Mouse (Mus musculus): ENCODE measurements around the gene C2cd5. TPM values are rescaled to one million over a fixed set of nuclear protein-coding genes. Genes with fewer than 3 reads are reported as not detected.
"Not testable (repeated sequence)": the region's sequence is repeated elsewhere in the genome, so short reads cannot be mapped to it uniquely, and the experiment has no call there.

Gene C2cd5
- total RNA-seq, 2 experiments from 2014 or later: 66.6 to 77.6 TPM

- not testable (repeated sequence) for DNase-seq (ENCODE audit: low spot score in 2 of 2)
Observed at GRCm38 (mm10) chr6:142986706-142987105, 113.2 kb downstream of the C2cd5 start.

- not testable (repeated sequence) for DNase-seq (ENCODE audit: low spot score in 2 of 2)
Observed at GRCm38 (mm10) chr6:142985561-142986238, 114.2 kb downstream of the C2cd5 start.

GRCm38 (mm10) chr6:142979665-142980660 lies 120.0 kb downstream of the C2cd5 start:
- DNase-seq (ENCODE audit: low spot score in 2 of 2): no peak

- DNase-seq (ENCODE audit: low spot score in 2 of 2): no peak
Observed at GRCm38 (mm10) chr6:142977221-142977620, 122.7 kb downstream of the C2cd5 start.

GRCm38 (mm10) chr6:142973289-142973688 lies 126.7 kb downstream of the C2cd5 start:
- DNase-seq (ENCODE audit: low spot score in 2 of 2): no peak

GRCm38 (mm10) chr6:142972205-142972604 lies 127.7 kb downstream of the C2cd5 start:
- no peak for DNase-seq (ENCODE audit: low spot score in 2 of 2)

GRCm38 (mm10) chr6:142967407-142967806 lies 132.5 kb downstream of the C2cd5 start:
- no peak for DNase-seq (ENCODE audit: low spot score in 2 of 2)

GRCm38 (mm10) chr6:142964531-142965385 lies 135.2 kb downstream of the C2cd5 start:
- peak; percentile 81 to 85 for DNase-seq (ENCODE audit: low spot score in 2 of 2)

GRCm38 (mm10) chr6:142964076-142964530 lies 135.8 kb downstream of the C2cd5 start, which contains the start of gene St8sia1:
TSS of gene St8sia1 (minus strand) at chr6:142964452.
- peak; percentile 62 to 74 for DNase-seq (ENCODE audit: low spot score in 2 of 2)

- DNase-seq (ENCODE audit: low spot score in 2 of 2): no peak
Observed at GRCm38 (mm10) chr6:142963480-142964075, 136.4 kb downstream of the C2cd5 start.

GRCm38 (mm10) chr6:142962881-142963280 lies 137.1 kb downstream of the C2cd5 start:
- no peak for DNase-seq (ENCODE audit: low spot score in 2 of 2)

GRCm38 (mm10) chr6:142962476-142962875 lies 137.5 kb downstream of the C2cd5 start:
- no peak for DNase-seq (ENCODE audit: low spot score in 2 of 2)

GRCm38 (mm10) chr6:142961721-142962455 lies 138.1 kb downstream of the C2cd5 start:
- DNase-seq (ENCODE audit: low spot score in 2 of 2): no peak

Other genes with a start within 250 kb of the C2cd5 start
- gene St8sia1, start 135.7 kb downstream of the C2cd5 start, total RNA-seq (2021): 10 to 100 TPM; 33.8 to 36.2 TPM
- gene Etnk1, start 67.1 kb upstream of the C2cd5 start, total RNA-seq (2021): 100 to 1,000 TPM; 142 to 157 TPM

All from layer of hippocampus, postnatal 10 days (tissue).